Mouse (Mus musculus): Measurements from ENCODE around the gene Gpr15. TPM values are rescaled to one million over a fixed set of nuclear protein-coding genes. Genes with fewer than 3 reads are reported as not detected.

The Gpr15 gene
- polyA plus RNA-seq, 1 experiment from 2014 or later: not detected

DNA sequence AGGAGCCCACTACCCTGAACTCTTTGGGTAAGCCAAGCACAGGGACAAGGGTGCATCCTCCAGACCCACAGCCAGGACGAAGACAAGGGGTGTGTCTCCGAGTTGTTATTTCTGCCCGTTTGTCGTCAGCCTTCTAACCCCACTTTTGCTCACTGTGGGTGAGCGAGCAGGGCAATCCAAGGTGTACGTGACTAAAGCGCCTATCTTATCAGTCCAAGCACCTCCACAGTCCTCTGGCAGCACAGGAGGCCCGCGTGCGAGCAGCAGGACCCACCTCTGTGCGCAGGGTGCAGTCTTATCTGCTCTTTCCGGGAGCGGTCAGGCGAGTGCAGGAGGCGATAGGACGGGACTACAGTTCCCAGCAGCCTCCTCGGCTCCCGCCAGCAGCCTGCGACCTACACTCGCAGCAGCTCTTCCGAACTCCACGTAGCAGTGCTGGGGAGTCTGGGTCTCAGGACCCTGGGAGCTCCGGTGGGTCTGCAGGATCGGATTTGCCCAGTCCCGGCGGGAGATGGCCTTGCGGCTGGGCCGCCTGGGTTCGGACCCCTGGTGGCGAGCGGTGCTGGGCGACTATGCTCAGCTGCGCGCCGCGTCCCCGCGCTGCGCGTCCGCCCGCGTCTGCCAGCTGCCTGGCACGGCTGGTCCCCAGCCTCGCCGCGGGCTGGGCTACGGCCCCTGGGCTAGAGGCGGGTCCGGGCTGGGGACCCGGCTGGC, 48.8 kb downstream of the Gpr15 start, which contains the start of gene Cpox:
Gene Cpox, plus strand, starts transcription at position 376 of the 714 bp plus-strand sequence.
- under 1% methylated on average over 51 of the region's 51 CpGs for WGBS (ENCODE audit: insufficient replicate concordance)
- H3K9me3 ChIP-seq (replicated peaks; ENCODE audit: control insufficient read depth, low read length): no peaks in the 10 kb centered on the region
- peak within 1 kb of the TSS; percentile 86 for H3K4me2 ChIP-seq (ENCODE audit: low read depth, low read length)
- H3K36me3 ChIP-seq (ENCODE audit: control insufficient read depth, insufficient read depth): peaks cover 27% of the 10 kb centered on the region
- ATAC-seq (ENCODE audit: low read depth): peak; percentile 96
- peak within 1 kb of the TSS; percentile 99 for H3K27ac ChIP-seq (ENCODE audit: low read length)
- H3K27me3 ChIP-seq (ENCODE audit: control insufficient read depth, insufficient read depth, low read depth, low read length): no peaks in the 10 kb centered on the region
- H3K4me3 ChIP-seq (ENCODE audit: low read depth, low read length): peak within 1 kb of the TSS; percentile 97
- peak within 1 kb of the TSS; percentile 100 for H3K9ac ChIP-seq (ENCODE audit: low read depth, low read length)
- H3K4me1 ChIP-seq (ENCODE audit: control insufficient read depth, low read depth, low read length): peaks cover 49% of the 10 kb centered on the region

DNA sequence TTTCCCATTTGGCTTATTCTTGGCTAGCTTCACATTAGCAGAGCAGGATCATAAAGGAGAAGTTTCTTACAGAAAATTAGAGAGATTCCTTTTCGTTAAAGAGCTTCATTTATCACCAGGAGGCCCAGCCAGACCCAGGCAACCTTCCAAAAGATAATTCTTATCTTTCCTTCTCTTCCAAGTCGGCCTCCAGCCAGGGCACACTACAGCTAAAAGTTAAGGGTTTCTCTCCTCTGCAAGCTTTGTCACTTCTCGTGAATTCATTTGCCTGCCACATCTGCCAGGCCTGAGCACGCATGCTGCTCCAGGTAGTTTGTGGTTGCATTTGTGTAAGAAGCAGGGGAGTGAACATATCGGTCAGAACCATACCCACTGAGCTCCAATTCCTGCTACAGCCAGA, 49.6 kb downstream of the Gpr15 start:
- 11% methylated on average over 5 of the region's 5 CpGs for WGBS (ENCODE audit: insufficient replicate concordance)
- Histone ChIP-seq H3K36me3 (ENCODE audit: control insufficient read depth, insufficient read depth) (peaks cover 19% of the 10 kb centered on the region), H3K4me1 (ENCODE audit: control insufficient read depth, low read depth, low read length) (peaks cover 46% of the 10 kb centered on the region), H3K27me3 (ENCODE audit: control insufficient read depth, insufficient read depth, low read depth, low read length) (no peaks in the 10 kb centered on the region), H3K9ac (ENCODE audit: low read depth, low read length) (peak overlapping the region; percentile 100), H3K4me3 (ENCODE audit: low read depth, low read length) (peak overlapping the region; percentile 97), H3K27ac (ENCODE audit: low read length) (peak overlapping the region; percentile 99), H3K4me2 (ENCODE audit: low read depth, low read length) (peak overlapping the region; percentile 86), H3K9me3 (replicated peaks; ENCODE audit: control insufficient read depth, low read length) (no peaks in the 10 kb centered on the region)
- peak; percentile 35 for ATAC-seq (ENCODE audit: low read depth)

DNA sequence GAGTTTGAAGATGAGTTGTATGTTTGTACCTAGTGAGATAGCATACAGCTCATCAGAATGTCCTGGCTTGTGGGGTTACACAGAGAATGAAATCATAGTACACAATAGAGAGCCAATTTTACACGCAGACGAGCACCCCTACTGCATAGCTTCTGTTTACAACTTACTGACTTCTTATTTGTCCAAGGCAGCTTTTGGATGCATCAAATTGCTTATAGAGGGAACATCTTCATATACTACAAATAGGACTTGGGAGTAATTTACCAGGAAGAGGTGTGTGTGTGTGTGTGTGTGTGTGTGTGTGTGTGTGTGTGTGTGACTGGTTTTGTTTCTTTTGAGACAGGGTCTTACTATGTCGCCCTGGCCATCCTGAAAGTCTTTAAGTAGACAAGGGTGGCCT, 50.3 kb downstream of the Gpr15 start:
- H3K27me3 ChIP-seq (ENCODE audit: control insufficient read depth, insufficient read depth, low read depth, low read length): no peaks in the 10 kb centered on the region
- 41% methylated on average over 3 of the region's 3 CpGs for WGBS (ENCODE audit: insufficient replicate concordance)
- H3K4me2 ChIP-seq (ENCODE audit: low read depth, low read length): peak overlapping the region; percentile 86
- peaks cover 12% of the 10 kb centered on the region for H3K36me3 ChIP-seq (ENCODE audit: control insufficient read depth, insufficient read depth)
- H3K9ac ChIP-seq (ENCODE audit: low read depth, low read length): peak overlapping the region; percentile 100
- H3K27ac ChIP-seq (ENCODE audit: low read length): peak overlapping the region; percentile 99
- ATAC-seq (ENCODE audit: low read depth): no peak
- H3K4me1 ChIP-seq (ENCODE audit: control insufficient read depth, low read depth, low read length): peaks cover 45% of the 10 kb centered on the region
- peak overlapping the region; percentile 97 for H3K4me3 ChIP-seq (ENCODE audit: low read depth, low read length)
- no peaks in the 10 kb centered on the region for H3K9me3 ChIP-seq (replicated peaks; ENCODE audit: control insufficient read depth, low read length)

Small RNA genes lying within 50 kb of the gene (microRNA-seq; reads per million reads assigned to microRNA genes)
- not detected for gene Gm27564

Other genes starting within 250 kb of the Gpr15 start
- 25.1 and 25.7 TPM in 2 replicates for gene St3gal6, start 194.8 kb downstream of the Gpr15 start, polyA plus RNA-seq (2015; fragmentation: Nextera tagmentation; extraction: Ambion mirVana)
- gene Gm813, start 102.1 kb downstream of the Gpr15 start, polyA plus RNA-seq (2015; fragmentation: Nextera tagmentation; extraction: Ambion mirVana): not detected in 2 replicates
- not detected in 2 replicates for gene E330017A01Rik, start 80.3 kb downstream of the Gpr15 start, polyA plus RNA-seq (2015; fragmentation: Nextera tagmentation; extraction: Ambion mirVana)
- 356 and 399 TPM in 2 replicates for gene Cpox, start 48.8 kb downstream of the Gpr15 start, polyA plus RNA-seq (2015; fragmentation: Nextera tagmentation; extraction: Ambion mirVana)
- gene Cldnd1, start 8.8 kb upstream of the Gpr15 start, polyA plus RNA-seq (2015; fragmentation: Nextera tagmentation; extraction: Ambion mirVana): 23.8 and 24.2 TPM in 2 replicates
- gene Olfr172, start 44.1 kb upstream of the Gpr15 start, polyA plus RNA-seq (2015; fragmentation: Nextera tagmentation; extraction: Ambion mirVana): not detected in 2 replicates
- gene Olfr173, start 81.2 kb upstream of the Gpr15 start, polyA plus RNA-seq (2015; fragmentation: Nextera tagmentation; extraction: Ambion mirVana): not detected in 2 replicates
- not detected in 2 replicates for gene Olfr175-ps1, start 107.7 kb upstream of the Gpr15 start, polyA plus RNA-seq (2015; fragmentation: Nextera tagmentation; extraction: Ambion mirVana)
- gene Olfr177, start 155.7 kb upstream of the Gpr15 start, polyA plus RNA-seq (2015; fragmentation: Nextera tagmentation; extraction: Ambion mirVana): not detected in 2 replicates
- gene Olfr178, start 173.0 kb upstream of the Gpr15 start, polyA plus RNA-seq (2015; fragmentation: Nextera tagmentation; extraction: Ambion mirVana): not detected in 2 replicates
- gene Olfr181, start 209.7 kb upstream of the Gpr15 start, polyA plus RNA-seq (2015; fragmentation: Nextera tagmentation; extraction: Ambion mirVana): not detected in 2 replicates
- gene Olfr180, start 210.3 kb upstream of the Gpr15 start, polyA plus RNA-seq (2015; fragmentation: Nextera tagmentation; extraction: Ambion mirVana): not detected in 2 replicates

Data from liver, embryonic 16.5 days (tissue).